Mouse (Mus musculus): Measurements from ENCODE around the gene Ctr9.

DNA sequence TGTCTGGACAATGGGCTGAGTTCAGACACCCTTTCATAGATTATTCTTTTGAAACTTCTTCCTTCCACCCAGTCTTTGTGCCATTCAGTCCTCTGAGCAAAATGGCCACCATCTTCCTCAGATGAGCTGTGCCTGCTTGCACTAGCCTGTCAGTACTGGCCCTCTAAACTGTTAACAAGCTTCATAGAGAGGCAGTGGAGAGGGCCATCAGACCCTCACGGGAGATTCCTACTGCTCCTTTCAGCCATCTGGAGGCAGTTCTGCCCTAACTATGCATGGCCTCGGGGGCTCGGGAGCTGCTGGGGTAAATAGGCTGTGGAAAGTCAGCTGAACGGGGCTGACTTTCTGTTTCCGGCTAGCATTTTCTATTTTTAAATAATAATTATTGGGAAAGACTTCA lies 30.8 kb downstream of the Ctr9 start:
- TF ChIP-seq CTCF (IDR thresholded peaks at IDR 0.05; ENCODE audit: control insufficient read depth, insufficient read depth, low read length) (no peak), POLR2A (IDR thresholded peaks at IDR 0.05; ENCODE audit: borderline replicate concordance, control insufficient read depth, low read depth, low read length) (no peak)

Data from bone marrow, adult 2 months (tissue).